ENCODE assay signal across 11 mouse cellular contexts in genomic region chr17:5977921-5978504, GRCm38 (mm10). TPM values are rescaled to one million over a fixed set of nuclear protein-coding genes. Genes with fewer than 3 reads are reported as not detected.
DNase-seq lines count a peak whose midpoint lies in the region; ATAC-seq and TF ChIP-seq lines count a peak whose summit lies in the region.
"Had no signal": no experiment of that assay in that cellular context is flagged by ENCODE, and none has a peak within 500 bp of the region (broad histone marks: within the 10 kb centered on the region; RNA-seq: fewer than 3 reads in every experiment).

No protein-coding gene starts in this region.

- H3K9ac ChIP-seq in heart, embryonic 16.5 days (ENCODE audit: low read length) = peak overlapping the region; percentile 40

- no peak for TF ChIP-seq CTCF in bone marrow macrophage, adult 2 months (IDR thresholded peaks at IDR 0.05; ENCODE audit: low read depth, low read length)

- peak overlapping the region; percentile 39 for H3K4me3 ChIP-seq in bone marrow macrophage, adult 2 months (ENCODE audit: insufficient read depth, low read length)
- no peak overlapping the region for H3K4me3 ChIP-seq in heart, embryonic 16.5 days (ENCODE audit: low read length)
- H3K4me3 ChIP-seq: erythroblast, embryonic 14.5 days had no signal

- H3K27me3 ChIP-seq in heart, embryonic 16.5 days (ENCODE audit: control insufficient read depth, insufficient read depth, low read length) = no peaks in the 10 kb centered on the region

- intact Hi-C loops in left cerebral cortex, postnatal 36 days (cut with DNase I) = loop anchor here (2.0 kb wide), 1 partner anchor 37 kb away; the partner anchor contains the start of gene Synj2

- H3K36me3 ChIP-seq in heart, embryonic 16.5 days (ENCODE audit: control insufficient read depth, insufficient read depth) = no peaks in the 10 kb centered on the region

- H3K4me2 ChIP-seq in heart, embryonic 16.5 days (ENCODE audit: low read depth, low read length) = peak overlapping the region; percentile 8

- H3K4me1 ChIP-seq in bone marrow macrophage, adult 2 months (ENCODE audit: control insufficient read depth, insufficient read depth, low read length) = peaks cover 45% of the 10 kb centered on the region
- peaks cover 53% of the 10 kb centered on the region for H3K4me1 ChIP-seq in heart, embryonic 16.5 days (ENCODE audit: control insufficient read depth, insufficient read depth, low read length)

- peak; percentile 26 for DNase-seq in kidney, postnatal 14 days
- DNase-seq in kidney, adult 8-10 months = no peak
- no peak for DNase-seq in left cerebral cortex, postnatal 36 days (ENCODE audit: low spot score in 2 of 2)
- no peak for DNase-seq in left cerebral cortex, adult 11 months (ENCODE audit: low spot score)
- DNase-seq: adrenal gland, adult 8-10 months; kidney, postnatal 36 days; right cerebral cortex, adult 18-20 months had no signal

- 69% methylated on average over 8 of the region's 8 CpGs for WGBS in heart, embryonic 16.5 days

- H3K9me3 ChIP-seq in heart, embryonic 16.5 days (replicated peaks; ENCODE audit: control insufficient read depth, low read length) = no peaks in the 10 kb centered on the region

- peak overlapping the region; percentile 78 for H3K27ac ChIP-seq in bone marrow macrophage, adult 2 months (ENCODE audit: insufficient read depth, low read depth, low read length)
- peak overlapping the region; percentile 69 for H3K27ac ChIP-seq in heart, embryonic 16.5 days (ENCODE audit: low read length)

- ATAC-seq in heart, embryonic 16.5 days (replicated peaks; ENCODE audit: extremely low read depth, insufficient read depth, low FRiP score) = no peak
- ATAC-seq in megakaryocyte progenitor cell, adult 5-6 weeks (replicated peaks; ENCODE audit: poor library complexity) = peak; percentile 45

- TF ChIP-seq POLR2A in bone marrow macrophage, adult 2 months (IDR thresholded peaks at IDR 0.05; ENCODE audit: borderline replicate concordance, low read depth, low read length) = no peak

RNA-seq across cellular contexts. Expression of gene Synj2, which starts 36.9 kb away (rescaled TPM):
- polyA plus RNA-seq in bone marrow macrophage, adult 2 months (2012; ENCODE audit: insufficient read depth, insufficient read length, missing spikeins) = 9.7 and 11.2 TPM in 2 replicates
- 4.2 and 5.3 TPM in 2 replicates for polyA plus RNA-seq in heart, embryonic 16.5 days (2015; fragmentation: Nextera tagmentation; extraction: Ambion mirVana)
- total RNA-seq in megakaryocyte progenitor cell, adult 5-6 weeks (2015) = 7.5 and 8.3 TPM in 2 replicates
- total RNA-seq in megakaryocyte progenitor cell, adult 5-6 weeks (2017) = 9.8 and 11.0 TPM in 2 replicates
- total RNA-seq in left cerebral cortex, postnatal 36 days (2021) = 100 to 1,000 TPM in 1 of 2 experiments, 10 to 100 TPM in 1; 91.8 to 103 TPM
- polyA plus RNA-seq: erythroblast, embryonic 14.5 days had no signal

Comparison
In these comparisons a context has a peak if more than half of its experiments do, and no peak if none do; other contexts are left out.
1. RNA of gene Synj2, which starts 36.9 kb away (total RNA-seq): 91.8 to 103 TPM in left cerebral cortex, postnatal 36 days; 7.5 to 11.0 TPM in megakaryocyte progenitor cell, adult 5-6 weeks; every median in the first group is over 4 times any median in the second.